13 mouse cellular contexts compared by ENCODE assay signal in the genomic region with DNA sequence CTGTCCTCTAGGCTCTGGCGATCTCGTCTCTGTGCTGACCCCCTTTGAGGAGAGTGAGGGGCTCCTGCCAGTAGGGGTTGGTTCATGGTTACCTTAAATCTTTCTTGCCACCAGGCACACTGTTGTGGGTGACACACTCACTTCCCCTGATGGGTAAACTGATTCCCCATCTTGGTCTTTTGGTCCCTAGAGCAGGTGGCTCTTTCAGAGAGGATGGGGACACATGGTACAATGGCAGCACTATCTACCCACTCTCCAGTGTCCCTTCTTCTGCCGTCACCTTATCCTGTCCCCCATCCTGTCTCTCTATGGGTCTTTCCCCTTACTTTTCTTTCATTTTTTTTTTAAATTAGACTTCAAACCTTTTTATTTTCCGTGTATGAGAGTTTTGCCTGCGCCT. TPM values are rescaled to one million over a fixed set of nuclear protein-coding genes. Genes with fewer than 3 reads are reported as not detected.
DNase-seq lines count a peak whose midpoint lies in the region; ATAC-seq and TF ChIP-seq lines count a peak whose summit lies in the region.
"Had no signal": no experiment of that assay in that cellular context is flagged by ENCODE, and none has a peak within 500 bp of the region (broad histone marks: within the 10 kb centered on the region; RNA-seq: fewer than 3 reads in every experiment).

No protein-coding gene starts in this region.

- in situ Hi-C loops in CH12.LX (cut with MboI; ENCODE audit: low pct_ligation_motif_present, low pct_unique_long_range_greater_than_20kb, low sequenced_read_pairs) = no loop called here

- no peak overlapping the region for H3K9ac ChIP-seq in kidney, embryonic 16.5 days (replicated peaks; ENCODE audit: low read length)
- no peak overlapping the region for H3K9ac ChIP-seq in CH12.LX (ENCODE audit: insufficient read depth, low read depth)

- H3K27ac ChIP-seq in kidney, embryonic 16.5 days (ENCODE audit: low read length) = peak overlapping the region; percentile 37
- 0 out of 2 replicates have a peak overlapping the region, but pooled peaks have one; percentile 5 for H3K27ac ChIP-seq in CH12.LX (ENCODE audit: insufficient read depth, low read depth)
- H3K27ac ChIP-seq in macrophage = peak overlapping the region; percentile 90
- H3K27ac ChIP-seq: hindbrain, embryonic 10.5 days had no signal

- no peak for TF ChIP-seq EP300 in CH12.LX (IDR thresholded peaks at IDR 0.05; ENCODE audit: low read length)

- no peak overlapping the region for H3K4me2 ChIP-seq in kidney, embryonic 16.5 days (replicated peaks; ENCODE audit: low read depth, low read length)
- H3K4me2 ChIP-seq in CH12.LX (ENCODE audit: insufficient read depth, low read depth, poor library complexity, severe bottlenecking) = no peak overlapping the region

- H3K27me3 ChIP-seq in kidney, embryonic 16.5 days (ENCODE audit: insufficient read depth, low read length) = no peaks in the 10 kb centered on the region
- no peaks in the 10 kb centered on the region for H3K27me3 ChIP-seq in CH12.LX (replicated peaks)

- H3K79me2 ChIP-seq in CH12.LX (replicated peaks; ENCODE audit: control insufficient read depth, extremely low read depth, insufficient read depth, poor library complexity, severe bottlenecking) (no peaks in the 10 kb centered on the region), macrophage (ENCODE audit: inconsistent target) (no peaks in the 10 kb centered on the region)

- DNase-seq in kidney, postnatal 25 days = no peak
- DNase-seq in CH12.LX (ENCODE audit: extremely low read depth) = no peak
- DNase-seq in induced T-regulatory cell, adult 2 months (ENCODE audit: low read depth) = peak; percentile 75
- DNase-seq in layer of hippocampus, postnatal 36 days = no peak
- no peak for DNase-seq in frontal cortex, postnatal 36 days (ENCODE audit: low spot score in 2 of 2)
- no peak for DNase-seq in left cerebral cortex, postnatal 14 days (ENCODE audit: low spot score in 2 of 2)
- DNase-seq: cerebellum, postnatal 25 days; retina, postnatal 1 day had no signal

- no peak for ATAC-seq in kidney, embryonic 16.5 days (ENCODE audit: low FRiP score, low TSS enrichment)
- ATAC-seq: forebrain, embryonic 14.5 days had no signal

- 89% methylated on average over 5 of the region's 5 CpGs for WGBS in kidney, embryonic 16.5 days
- 66% methylated on average over 5 of the region's 5 CpGs for WGBS in macrophage (ENCODE audit: missing documents)

- TF ChIP-seq POLR2A in CH12.LX (IDR thresholded peaks at IDR 0.05; ENCODE audit: low read depth, low read length) = no peak

- H3K4me3 ChIP-seq in kidney, embryonic 16.5 days (ENCODE audit: low read length) = no peak overlapping the region
- H3K4me3 ChIP-seq in CH12.LX (replicated peaks in 1 of 3; ENCODE audit: low read depth in 2 of 3, low read length in 2 of 3, poor library complexity in 1 of 3) = no peak overlapping the region
- no peak overlapping the region for H3K4me3 ChIP-seq in macrophage (ENCODE audit: inconsistent target)
- H3K4me3 ChIP-seq: hindbrain, embryonic 10.5 days had no signal

- no peak for TF ChIP-seq CTCF in CH12.LX (conservative IDR thresholded peaks at IDR 0.05 in 1 of 2, IDR thresholded peaks at IDR 0.05 in 1 of 2; ENCODE audit: low read depth in 2 of 2, low read length in 2 of 2)

- peaks cover 19% of the 10 kb centered on the region for H3K4me1 ChIP-seq in kidney, embryonic 16.5 days (ENCODE audit: insufficient read depth, low read length)
- peaks cover 29 to 96% of the 10 kb centered on the region in 2 experiments for H3K4me1 ChIP-seq in CH12.LX (ENCODE audit: control insufficient read depth in 1 of 2, insufficient read depth in 2 of 2)

- no peaks in the 10 kb centered on the region for H3K9me3 ChIP-seq in kidney, embryonic 16.5 days (ENCODE audit: low read length)
- H3K9me3 ChIP-seq in CH12.LX (replicated peaks; ENCODE audit: low read length) = no peaks in the 10 kb centered on the region
- H3K9me3 ChIP-seq: hindbrain, embryonic 10.5 days had no signal

- intact Hi-C loops in left cerebral cortex, postnatal 14 days (cut with DNase I) = no loop called here

- no peak for TF ChIP-seq RAD21 in CH12.LX (IDR thresholded peaks at IDR 0.05; ENCODE audit: low read depth, low read length)

- no peaks in the 10 kb centered on the region for H3K36me3 ChIP-seq in kidney, embryonic 16.5 days (ENCODE audit: insufficient read depth, low read length)
- H3K36me3 ChIP-seq in CH12.LX (replicated peaks in 1 of 2; ENCODE audit: control insufficient read depth in 1 of 2, insufficient read depth in 1 of 2, low read length in 1 of 2) (peaks cover 18 to 88% of the 10 kb centered on the region in 2 experiments), macrophage (ENCODE audit: inconsistent target) (no peaks in the 10 kb centered on the region)
- H3K36me3 ChIP-seq: hindbrain, embryonic 10.5 days had no signal

- dilution Hi-C loops in CH12.LX (cut with MboI; ENCODE audit: extremely low pct_ligation_motif_present, extremely low pct_unique_long_range_greater_than_20kb, low sequenced_read_pairs) = no loop called here

TF ChIP-seq in CH12.LX, 34 proteins besides CTCF, POLR2A, EP300 and RAD21:
- TF ChIP-seq IRF4 (IDR thresholded peaks at IDR 0.05; ENCODE audit: low read depth, low read length) = no peak
- no peak for TF ChIP-seq SIN3A (IDR thresholded peaks at IDR 0.05; ENCODE audit: low read length)
- no peak for TF ChIP-seq PAX5 (IDR thresholded peaks at IDR 0.05; ENCODE audit: low read length)
- no peak for TF ChIP-seq MYC (IDR thresholded peaks at IDR 0.05; ENCODE audit: low read depth, low read length)

RNA-seq across cellular contexts. Expression of gene Bcl9l, which starts 33.3 kb away (rescaled TPM):
- polyA plus RNA-seq in kidney, embryonic 16.5 days (2015; fragmentation: Nextera tagmentation; extraction: Ambion mirVana) = 11.3 and 12.4 TPM in 2 replicates
- total RNA-seq in CH12.LX (2012; rRNA removed) = 0.88 and 1.6 TPM in 2 replicates
- total RNA-seq in CH12.LX (2014; rRNA removed) = 0.08 and 0.67 TPM in 2 replicates
- 6.2 and 7.5 TPM in 2 replicates for polyA plus RNA-seq in CH12.LX (2012; ENCODE audit: insufficient read length, low read depth)
- total RNA-seq in macrophage (2018; cell fraction: chromatin; rRNA removed) = 10 to 100 TPM in 16 of 26 experiments, 1 to 10 TPM in 8, under 1 TPM in 2; 0.56 to 30.1 (median 12.5) TPM
- 10 to 100 TPM in 11 of 26 experiments, 1 to 10 TPM in 15; 3.7 to 16.4 (median 9.2) TPM for total RNA-seq in macrophage (2018; cell fraction: cytosol; rRNA removed)
- total RNA-seq in macrophage (2018; cell fraction: nucleus; rRNA removed) = 10 to 100 TPM in 16 of 26 experiments, 1 to 10 TPM in 10; 3.5 to 23.9 (median 13.3) TPM
- 5.3 to 6.6 TPM (median 6.0 TPM) in 3 replicates for polyA plus RNA-seq in macrophage (2018)
- total RNA-seq in layer of hippocampus, postnatal 36 days (2021) = 10 to 100 TPM; 70.9 to 75.7 TPM
- total RNA-seq in left cerebral cortex, postnatal 14 days (2021) = 10 to 100 TPM; 76.2 to 84.8 TPM

RNA-seq across cellular contexts. Expression of gene Cxcr5, which starts 45.8 kb away (rescaled TPM):
- 0.11 TPM in 1 of 2 replicates, not detected in the other for polyA plus RNA-seq in kidney, embryonic 16.5 days (2015; fragmentation: Nextera tagmentation; extraction: Ambion mirVana)
- total RNA-seq in CH12.LX (2012; rRNA removed) = 27.7 and 30.2 TPM in 2 replicates
- 75.4 and 93.4 TPM in 2 replicates for total RNA-seq in CH12.LX (2014; rRNA removed)
- polyA plus RNA-seq in CH12.LX (2012; ENCODE audit: insufficient read length, low read depth) = 61.2 and 70.5 TPM in 2 replicates
- not detected for total RNA-seq in macrophage (2018; cell fraction: chromatin; rRNA removed)
- total RNA-seq in macrophage (2018; cell fraction: cytosol; rRNA removed) = under 1 TPM in 13 of 26 experiments, not detected in 13; 0.03 to 0.39 (median 0.07) TPM
- total RNA-seq in macrophage (2018; cell fraction: nucleus; rRNA removed) = under 1 TPM in 3 of 26 experiments, not detected in 23; 0.17 to 0.29 (median 0.21) TPM
- polyA plus RNA-seq in macrophage (2018) = 0.09 TPM in 1 of 3 replicates, not detected in the others
- total RNA-seq in layer of hippocampus, postnatal 36 days (2021) = not detected
- not detected for total RNA-seq in left cerebral cortex, postnatal 14 days (2021)
- total RNA-seq: layer of hippocampus, postnatal 25 days had no signal
- polyA plus RNA-seq: forebrain, embryonic 14.5 days; hindbrain, embryonic 10.5 days had no signal

Comparison
In these comparisons a context has a peak if more than half of its experiments do, and no peak if none do; other contexts are left out.
1. H3K27ac ChIP-seq: peak in every context shown above with its lines; median percentile 90 in macrophage; 37 in kidney, embryonic 16.5 days; 5 in CH12.LX.
2. RNA of gene Bcl9l, which starts 33.3 kb away (total RNA-seq): 76.2 to 84.8 TPM in left cerebral cortex, postnatal 14 days and 70.9 to 75.7 TPM in layer of hippocampus, postnatal 36 days; 0.08 to 1.6 TPM in CH12.LX; every median in the first group is over 10 times any median in the second.
3. RNA of gene Cxcr5, which starts 45.8 kb away (total RNA-seq): 27.7 to 93.4 TPM in CH12.LX; not detected in left cerebral cortex, postnatal 14 days and not detected in layer of hippocampus, postnatal 36 days; every median in the first group is over 10 times any median in the second.